Mouse (Mus musculus) forebrain, embryonic 16.5 days (tissue): ENCODE data around the gene Igbp1b. TPM values are rescaled to one million over a fixed set of nuclear protein-coding genes. Genes with fewer than 3 reads are reported as not detected.

ENCODE experiments used
- polyA plus RNA-seq: library from polyadenylated mRNA; unstranded; fragments of >200 nt; fragmentation: Nextera tagmentation; extraction: Ambion mirVana; gene quantifications from 2 replicates; pipeline ENCODE4 v1.2.1, GENCODE M21; 2015

Gene Igbp1b
- polyA plus RNA-seq, 1 experiment from 2014 or later: 0.57 TPM

Other genes starting within 250 kb of the Igbp1b start
- gene Lmo3, start 76.6 kb downstream of the Igbp1b start, polyA plus RNA-seq: 204 and 213 TPM in 2 replicates